Mouse (Mus musculus) liver, adult 2 months (tissue): ENCODE measurements at regions not wholly inside any gene's neighbourhood (a gene's known extent, or its start where the extent isn't known, plus 50 kb on each side); places are given as distances from the start of the nearest gene placed in this dataset.

Source experiments
- CTCF ChIP-seq: fragments of 200-500 bp; IDR thresholded peaks from 2 replicates; pipeline ENCODE4 v1.5.1; 2011; ENCODE audit warnings: low read depth, low read length, control low read depth
- POLR2A ChIP-seq: fragments of 200-500 bp; IDR thresholded peaks from 2 replicates; pipeline ENCODE4 v1.6.1; 2011; ENCODE audit warnings: low read length, control low read depth; ENCODE audit not compliant: insufficient read depth; ENCODE audit errors: extremely low read depth

DNA sequence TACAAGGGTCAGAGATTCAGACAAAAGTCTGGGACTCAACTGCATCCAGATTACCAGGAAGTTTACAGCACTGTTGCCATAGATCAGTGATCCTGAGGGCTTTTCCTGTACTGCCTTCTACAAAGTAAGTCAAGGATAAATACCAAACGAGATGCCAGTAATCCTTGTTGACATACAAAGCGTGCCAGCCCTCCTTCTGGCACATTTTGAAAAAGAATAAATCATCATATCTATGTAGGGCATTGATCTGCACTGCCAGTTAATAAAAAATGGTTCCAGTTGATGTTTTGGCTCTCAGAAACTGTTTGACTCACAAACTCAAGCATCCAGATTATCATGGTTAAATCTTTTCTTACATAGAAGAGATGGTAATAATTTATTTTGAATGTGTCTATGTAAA lies 390.5 kb downstream of the Pdgfc start:
- TF ChIP-seq CTCF (no peak), POLR2A (no peak)
